Mouse (Mus musculus): ENCODE results near the gene Traf3.

The Traf3 gene

DNA sequence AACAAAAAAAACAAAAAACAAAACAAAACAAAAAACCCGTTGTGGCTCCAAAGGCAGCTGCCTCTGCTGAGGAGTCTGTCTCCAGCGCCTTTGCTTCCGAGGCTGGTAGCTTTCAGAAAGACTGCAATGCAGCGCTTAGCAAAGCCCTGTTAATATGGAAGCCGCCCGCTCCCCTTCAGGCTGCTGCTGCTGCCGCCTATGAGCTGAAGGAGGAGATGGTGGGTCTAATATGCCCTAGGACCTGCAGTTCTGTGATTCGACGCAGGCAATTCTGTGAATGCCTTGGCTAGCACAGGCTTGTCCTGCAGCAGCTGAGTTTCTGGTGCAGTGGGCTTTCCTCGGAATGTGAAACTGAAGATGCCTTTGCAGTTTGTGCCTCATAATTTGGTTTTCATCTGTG lies 36.9 kb downstream of the Traf3 start:
- peak in 1 of 2 experiments; percentile 46 for DNase-seq (ENCODE audit: low spot score in 2 of 2)

GRCm38 (mm10) chr12:111203945-111204344 lies 37.8 kb downstream of the Traf3 start:
- DNase-seq (ENCODE audit: low spot score in 2 of 2): peak; percentile 22 to 50

GRCm38 (mm10) chr12:111207641-111208040 lies 41.5 kb downstream of the Traf3 start:
- no peak for DNase-seq (ENCODE audit: low spot score in 2 of 2)

DNA sequence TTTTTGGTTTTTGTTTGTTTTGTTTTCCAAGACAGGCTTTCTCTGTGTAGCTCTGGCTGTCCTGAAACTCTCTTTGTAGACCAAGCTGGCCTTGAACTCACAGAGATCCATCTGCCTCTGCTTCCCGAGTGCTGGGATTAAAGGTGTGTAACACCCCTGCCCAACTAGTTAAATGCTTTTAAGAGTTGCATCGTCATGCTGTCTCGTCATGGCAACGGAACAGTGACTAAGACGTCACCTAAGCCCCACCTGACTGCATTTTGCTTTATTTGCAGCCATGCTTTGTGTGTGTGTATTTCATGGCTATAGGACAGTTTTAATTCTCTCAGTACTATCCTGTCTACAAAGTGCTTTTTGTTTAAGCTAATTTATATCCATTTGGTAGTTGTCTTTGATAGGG lies 45.6 kb downstream of the Traf3 start:
- no peak for DNase-seq (ENCODE audit: low spot score in 2 of 2)

DNA sequence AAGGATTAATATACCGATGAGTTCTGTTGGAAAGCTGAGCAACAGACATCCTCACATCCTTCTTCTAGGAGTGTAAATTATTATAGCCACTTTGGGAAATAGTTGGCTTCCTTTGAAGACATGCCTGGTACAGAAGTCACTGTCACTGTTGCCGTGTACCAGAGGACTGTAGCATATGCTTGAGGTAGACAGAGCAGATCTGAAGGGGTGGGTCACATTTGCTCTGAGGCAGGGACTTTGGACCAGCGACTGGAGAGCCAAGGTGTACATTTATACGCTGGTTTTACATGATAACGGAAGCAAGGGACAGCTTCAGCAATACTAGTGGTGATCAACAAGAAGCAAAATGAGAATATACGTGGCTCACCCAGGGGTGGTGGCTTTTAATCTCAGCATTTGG lies 52.7 kb downstream of the Traf3 start:
- DNase-seq (ENCODE audit: low spot score in 2 of 2): no peak

DNA sequence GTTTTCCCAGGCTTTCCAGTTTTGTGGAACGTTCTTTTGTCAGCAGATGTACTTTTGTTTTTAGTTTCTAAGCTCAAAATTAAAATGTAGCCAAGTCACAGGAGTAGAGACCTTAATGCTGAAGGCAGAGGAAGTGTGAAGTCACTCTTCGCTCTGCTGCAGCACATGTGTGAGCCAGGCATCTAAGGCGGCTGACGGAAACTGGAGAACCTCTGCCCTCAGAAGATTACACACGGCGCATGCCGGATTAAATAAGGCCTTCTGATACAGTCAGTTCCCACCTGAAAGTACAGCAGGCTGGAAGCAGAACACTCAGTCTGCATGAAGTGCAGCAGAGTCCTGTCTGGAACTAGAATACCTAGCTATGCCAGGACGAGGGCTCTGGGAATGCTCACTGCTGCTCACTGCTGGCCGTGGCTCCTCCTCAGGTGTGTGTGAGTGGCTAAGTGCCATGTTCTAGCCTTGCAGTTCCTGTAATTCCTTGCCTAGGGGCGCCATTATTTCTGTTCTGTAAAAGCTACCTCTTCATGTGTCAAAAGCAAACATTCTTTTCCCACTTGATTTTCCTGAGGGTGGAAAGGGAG lies 59.1 kb downstream of the Traf3 start:
- no peak for DNase-seq (ENCODE audit: low spot score in 2 of 2)

DNA sequence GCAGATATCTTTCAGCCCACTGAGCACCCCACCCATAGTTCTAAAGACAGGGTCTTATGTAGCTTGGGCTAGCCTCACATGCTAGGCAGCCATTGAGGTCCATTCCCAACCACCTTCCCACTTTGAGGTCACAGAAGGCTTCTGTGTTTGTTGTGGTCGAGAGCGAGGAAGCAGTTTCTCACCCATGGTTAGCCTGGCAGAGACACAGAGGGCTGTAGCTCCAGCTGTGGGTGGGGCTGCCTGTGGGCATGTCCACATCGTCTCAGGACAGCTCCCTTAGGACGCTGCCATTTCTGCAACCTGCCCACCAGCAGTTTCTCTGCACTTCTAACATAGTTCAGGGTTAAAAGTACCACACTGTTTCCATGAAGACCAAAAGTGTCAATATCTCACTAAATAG lies 61.2 kb downstream of the Traf3 start:
- no peak for DNase-seq (ENCODE audit: low spot score in 2 of 2)

DNA sequence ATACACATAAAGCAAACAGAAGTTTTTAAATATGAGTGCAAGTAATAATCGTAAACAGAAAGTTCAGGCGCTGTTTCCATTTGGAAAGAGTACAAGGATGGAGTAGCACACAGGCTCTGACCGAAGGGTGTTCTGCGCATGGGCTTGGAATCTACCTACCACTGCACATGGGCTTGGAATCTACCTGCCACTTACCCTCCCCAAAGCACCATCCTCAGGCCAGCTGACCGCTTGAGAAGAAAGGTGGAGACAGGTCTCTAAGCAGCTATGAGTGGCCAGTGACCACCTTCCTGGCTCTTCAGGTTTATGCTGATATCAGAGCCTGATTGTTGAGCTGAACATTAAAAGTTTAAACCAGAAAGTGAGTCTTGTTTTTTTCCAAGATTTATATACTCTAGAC lies 62.3 kb downstream of the Traf3 start:
- no peak for DNase-seq (ENCODE audit: low spot score in 2 of 2)

DNA sequence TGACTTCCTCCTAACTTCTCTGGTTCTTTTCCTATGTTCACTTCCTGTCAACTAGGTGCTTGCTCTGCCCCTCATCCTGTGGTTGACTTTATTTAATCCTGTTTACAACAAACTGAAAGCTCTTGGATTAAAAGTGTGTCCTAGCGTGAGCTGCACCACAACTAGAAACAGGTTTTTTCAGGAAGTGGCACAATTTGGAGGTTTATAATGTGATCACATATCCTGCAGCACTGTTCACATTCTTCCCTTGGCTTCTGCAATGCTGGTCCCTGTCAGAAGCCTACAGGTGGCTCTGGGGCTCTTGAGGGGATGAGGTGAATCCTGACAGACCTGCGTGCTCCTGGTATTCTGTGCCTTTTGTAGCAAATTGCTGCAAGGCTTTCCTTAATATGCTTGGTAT lies 64.6 kb downstream of the Traf3 start:
- no peak for DNase-seq (ENCODE audit: low spot score in 2 of 2)

DNA sequence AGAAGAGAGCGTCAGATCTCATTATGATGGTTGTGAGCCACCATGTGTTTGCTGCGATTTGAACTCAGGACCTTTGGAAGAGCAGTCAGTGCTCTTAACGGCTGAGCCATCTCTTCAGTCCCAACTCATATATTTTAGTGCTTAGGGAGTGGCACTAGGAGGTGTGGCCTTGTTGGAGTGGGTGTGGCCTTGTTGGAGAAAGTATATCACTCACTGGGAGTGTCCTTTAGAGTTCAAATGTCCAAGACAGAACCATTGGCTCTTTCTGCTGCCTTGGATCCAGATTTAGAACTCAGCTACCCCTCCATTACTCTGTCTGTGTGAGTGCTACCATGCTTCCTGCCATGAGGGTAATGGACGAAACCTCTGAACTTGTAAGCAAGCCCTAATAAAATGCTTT lies 67.6 kb downstream of the Traf3 start:
- no peak for DNase-seq (ENCODE audit: low spot score in 2 of 2)

DNA sequence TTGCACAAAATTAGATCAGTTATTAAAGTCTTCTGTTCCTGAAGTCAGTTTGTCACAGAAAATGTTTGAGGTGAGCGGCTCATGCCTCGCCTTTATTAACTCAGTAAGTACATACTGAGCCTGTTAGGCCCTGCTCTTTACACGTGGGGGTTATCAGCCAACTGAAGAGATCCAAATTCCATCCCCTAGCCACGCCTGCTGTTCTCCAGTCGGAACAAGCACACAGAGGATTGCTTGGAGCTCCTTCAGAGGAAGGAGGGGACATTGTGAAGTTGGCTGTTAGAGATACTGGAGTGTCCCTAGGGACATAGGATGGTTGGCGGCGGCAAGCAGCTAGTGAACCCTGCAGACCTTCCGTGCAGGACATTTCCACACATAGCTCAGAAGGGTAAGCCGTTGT lies 68.2 kb downstream of the Traf3 start:
- no peak for DNase-seq (ENCODE audit: low spot score in 2 of 2)

- no peak for DNase-seq (ENCODE audit: low spot score in 2 of 2)
These were observed 69.5 kb downstream of the Traf3 start for GRCm38 (mm10) chr12:111235631-111236030.

DNA sequence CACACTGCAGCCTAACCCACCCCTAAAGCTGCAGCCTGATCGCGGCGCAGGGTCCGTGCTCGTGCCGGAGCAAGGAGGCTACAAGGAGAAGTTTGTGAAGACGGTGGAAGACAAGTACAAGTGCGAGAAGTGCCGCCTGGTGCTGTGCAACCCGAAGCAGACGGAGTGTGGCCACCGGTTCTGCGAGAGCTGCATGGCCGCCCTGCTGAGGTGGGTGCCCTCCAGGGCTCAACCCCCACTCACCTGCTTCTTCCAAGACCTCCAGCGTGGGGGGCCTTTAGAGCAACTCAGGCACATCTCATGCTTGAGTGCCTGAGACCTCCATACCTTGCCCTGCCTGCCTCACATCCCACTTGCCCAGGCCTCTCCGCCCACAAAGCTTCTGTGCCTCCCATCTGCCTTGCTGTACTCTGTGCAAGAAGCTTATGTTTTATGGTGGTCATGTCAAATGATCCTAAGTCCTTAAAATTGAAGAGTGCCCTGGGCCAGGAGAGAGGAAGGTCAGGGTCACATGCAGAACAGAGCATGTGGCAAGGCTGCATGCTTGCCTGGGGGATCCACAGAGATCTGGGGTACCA lies 71.5 kb downstream of the Traf3 start:
- DNase-seq (ENCODE audit: low spot score in 2 of 2): peak; percentile 29 to 40

DNA sequence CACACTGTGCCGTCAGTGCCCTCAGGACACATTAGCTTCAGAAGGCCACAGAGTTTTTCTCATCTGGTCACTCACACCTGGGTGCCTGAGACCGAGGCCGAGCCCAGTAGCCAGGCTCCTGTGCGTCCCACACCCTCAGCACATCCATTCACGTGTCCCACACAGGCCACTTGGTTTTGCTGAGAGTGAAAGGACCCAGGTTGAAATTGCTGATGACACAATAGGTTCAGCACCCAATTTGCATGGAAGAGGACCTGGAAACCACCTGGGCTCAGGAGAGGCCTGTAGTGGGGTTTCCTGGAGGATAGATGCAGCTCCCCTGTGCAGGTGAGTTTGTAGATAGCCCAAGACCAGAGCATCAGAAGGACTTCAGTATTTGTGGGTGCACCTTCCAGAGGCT lies 72.2 kb downstream of the Traf3 start:
- no peak for DNase-seq (ENCODE audit: low spot score in 2 of 2)

- DNase-seq (ENCODE audit: low spot score in 2 of 2): peak in 1 of 2 experiments; percentile 40
These were observed 72.6 kb downstream of the Traf3 start for GRCm38 (mm10) chr12:111238778-111239177.

DNA sequence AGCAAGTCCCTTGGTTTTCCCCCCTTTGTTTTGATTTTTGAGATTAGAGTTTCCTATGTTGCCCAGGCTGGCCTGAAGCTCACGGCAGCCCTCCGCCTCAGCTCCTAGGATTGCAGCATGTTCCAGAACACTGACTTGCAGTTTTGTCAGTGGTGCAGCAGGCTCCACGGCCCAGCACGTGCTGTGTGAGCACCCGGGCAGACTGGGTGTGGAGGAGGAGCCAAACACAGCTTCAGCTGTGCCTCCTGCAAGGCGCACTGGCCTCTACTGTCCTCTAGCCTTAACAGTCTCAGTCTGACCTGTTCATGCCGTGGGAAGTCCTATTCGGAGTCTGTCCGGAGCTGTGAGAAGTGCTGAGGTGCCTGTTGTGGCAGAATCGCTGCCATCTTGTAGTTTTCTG lies 73.8 kb downstream of the Traf3 start:
- DNase-seq (ENCODE audit: low spot score in 2 of 2): no peak

DNA sequence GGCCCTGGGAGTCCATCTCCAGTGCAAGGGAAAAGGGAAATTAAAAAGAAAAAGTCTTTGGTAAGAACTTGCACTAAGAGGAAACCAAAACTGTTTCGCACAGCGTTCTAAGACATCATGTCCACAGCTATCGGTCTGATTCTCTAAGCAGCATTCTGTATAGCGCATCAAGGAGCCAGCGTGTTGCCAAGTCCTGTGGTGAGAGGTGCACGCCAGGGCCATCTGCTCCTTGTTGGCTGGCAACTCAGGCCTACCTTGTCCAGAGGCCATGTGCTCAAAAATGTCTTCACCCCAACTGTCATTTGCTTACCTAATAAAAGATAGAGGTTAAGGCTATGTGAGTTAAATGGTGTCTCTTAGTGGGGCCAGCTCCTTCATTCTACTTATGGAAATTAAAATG lies 75.7 kb downstream of the Traf3 start:
- DNase-seq (ENCODE audit: low spot score in 2 of 2): no peak

- DNase-seq (ENCODE audit: low spot score in 2 of 2): no peak
These were observed 76.2 kb downstream of the Traf3 start for GRCm38 (mm10) chr12:111242346-111242745.

- no peak for DNase-seq (ENCODE audit: low spot score in 2 of 2)
These were observed 77.6 kb downstream of the Traf3 start for GRCm38 (mm10) chr12:111243733-111244132.

GRCm38 (mm10) chr12:111245070-111245469 lies 78.9 kb downstream of the Traf3 start:
- no peak for DNase-seq (ENCODE audit: low spot score in 2 of 2)

- no peak for DNase-seq (ENCODE audit: low spot score in 2 of 2)
These were observed 80.8 kb downstream of the Traf3 start for GRCm38 (mm10) chr12:111246808-111247464.

DNA sequence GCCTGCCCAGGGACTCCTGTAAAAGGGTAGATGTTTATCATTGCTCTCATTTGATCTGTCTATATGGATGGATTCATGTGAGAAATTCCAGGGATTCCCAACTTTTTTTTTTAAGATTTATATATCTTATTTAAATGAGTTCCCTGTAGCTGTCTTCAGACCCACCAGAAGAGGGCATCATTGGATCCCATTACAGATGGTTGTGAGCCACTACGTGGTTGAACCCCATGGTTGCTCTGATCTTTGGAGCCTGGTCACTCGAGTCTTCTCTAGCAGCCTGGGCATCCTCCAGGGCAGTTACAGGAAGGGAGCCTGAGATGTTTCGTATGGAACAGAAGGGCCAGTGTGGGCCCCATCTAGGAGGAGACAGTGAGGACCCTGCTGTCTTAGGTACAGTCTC lies 82.9 kb downstream of the Traf3 start:
- DNase-seq (ENCODE audit: low spot score in 2 of 2): no peak

DNA sequence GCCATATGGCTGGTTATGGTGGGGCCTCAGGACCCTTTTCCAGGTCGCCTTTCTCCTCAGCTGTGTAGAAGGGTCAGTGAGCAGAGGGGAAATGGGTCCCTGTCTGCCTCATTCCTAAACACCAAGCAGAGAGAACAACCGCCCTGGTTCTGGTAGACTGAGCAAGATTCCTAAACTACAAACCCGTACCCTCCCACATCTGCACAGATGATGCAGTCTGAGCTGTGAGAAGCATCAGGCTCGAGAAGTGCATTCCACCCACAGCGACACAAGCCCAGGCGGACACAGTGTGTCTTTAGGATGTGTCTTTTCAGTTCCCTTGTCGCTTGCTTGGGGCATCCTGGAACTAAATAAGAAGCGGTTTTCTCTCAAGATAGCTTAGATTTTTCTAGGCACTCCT lies 83.9 kb downstream of the Traf3 start:
- peak; percentile 47 to 51 for DNase-seq (ENCODE audit: low spot score in 2 of 2)

- peak in 1 of 2 experiments; percentile 25 for DNase-seq (ENCODE audit: low spot score in 2 of 2)
These were observed 85.1 kb downstream of the Traf3 start for GRCm38 (mm10) chr12:111251227-111251626.
